Mouse (Mus musculus): ENCODE measurements around the gene Nutf2. TPM values are rescaled to one million over a fixed set of nuclear protein-coding genes. Genes with fewer than 3 reads are reported as not detected.

The Nutf2 gene
- total RNA-seq, 4 experiments from 2014 or later, result 12.8 to 36.2 (median 22.6) TPM

- peak; percentile 86 to 87 for DNase-seq (ENCODE audit: low spot score in 2 of 2)
Observed at GRCm38 (mm10) chr8:105854715-105855216, 5.6 kb upstream of the Nutf2 start, which contains the start of gene Thap11. Gene Thap11 (plus strand): TSS chr8:105855132.

GRCm38 (mm10) chr8:105855248-105856167 is 4.9 kb upstream of the Nutf2 start:
- DNase-seq (ENCODE audit: low spot score in 2 of 2), result peak; percentile 38 to 58

- no peak for DNase-seq (ENCODE audit: low spot score in 2 of 2)
Observed at GRCm38 (mm10) chr8:105856168-105856835, 4.1 kb upstream of the Nutf2 start.

- DNase-seq (ENCODE audit: low spot score in 2 of 2), result no peak
Observed at GRCm38 (mm10) chr8:105858495-105858894, 1.9 kb upstream of the Nutf2 start.

GRCm38 (mm10) chr8:105859314-105859713 is 1.1 kb upstream of the Nutf2 start:
- no peak for DNase-seq (ENCODE audit: low spot score in 2 of 2)

- no peak for DNase-seq (ENCODE audit: low spot score in 2 of 2)
Observed at GRCm38 (mm10) chr8:105861951-105862350, 1.6 kb downstream of the Nutf2 start.

- DNase-seq (ENCODE audit: low spot score in 2 of 2), result no peak
Observed at GRCm38 (mm10) chr8:105866364-105867029, 6.1 kb downstream of the Nutf2 start.

GRCm38 (mm10) chr8:105874301-105874700 is 13.9 kb downstream of the Nutf2 start:
- no peak for DNase-seq (ENCODE audit: low spot score in 2 of 2)

- peak; percentile 73 to 82 for DNase-seq (ENCODE audit: low spot score in 2 of 2)
Observed at GRCm38 (mm10) chr8:105880754-105881520, 20.6 kb downstream of the Nutf2 start, which contains the start of gene Edc4. Gene Edc4 (plus strand): TSS chr8:105880881.

- no peak for DNase-seq (ENCODE audit: low spot score in 2 of 2)
Observed at GRCm38 (mm10) chr8:105889756-105890465, 29.5 kb downstream of the Nutf2 start.

- DNase-seq (ENCODE audit: low spot score in 2 of 2), result peak; percentile 72 to 82
Observed at GRCm38 (mm10) chr8:105890870-105891269, 30.5 kb downstream of the Nutf2 start.

GRCm38 (mm10) chr8:105892432-105892831 is 32.1 kb downstream of the Nutf2 start:
- no peak for DNase-seq (ENCODE audit: low spot score in 2 of 2)

GRCm38 (mm10) chr8:105893339-105893738 is 33.0 kb downstream of the Nutf2 start, which contains the start of gene Nrn1l:
Gene Nrn1l (plus strand): TSS chr8:105893567.
- DNase-seq (ENCODE audit: low spot score in 2 of 2), result peak; percentile 81 to 85

- DNase-seq (ENCODE audit: low spot score in 2 of 2), result no peak
Observed at GRCm38 (mm10) chr8:105897801-105898480, 37.6 kb downstream of the Nutf2 start.

- peak; percentile 85 to 90 for DNase-seq (ENCODE audit: low spot score in 2 of 2)
Observed at GRCm38 (mm10) chr8:105900180-105900940, 40.0 kb downstream of the Nutf2 start, which contains the start of gene Pskh1. Gene Pskh1 (plus strand): TSS chr8:105900441.

- no peak for DNase-seq (ENCODE audit: low spot score in 2 of 2)
Observed at GRCm38 (mm10) chr8:105900941-105901616, 40.7 kb downstream of the Nutf2 start.

GRCm38 (mm10) chr8:105919390-105919789 is 59.0 kb downstream of the Nutf2 start:
- no peak for DNase-seq (ENCODE audit: low spot score in 2 of 2)

- no peak for DNase-seq (ENCODE audit: low spot score in 2 of 2)
Observed at GRCm38 (mm10) chr8:105925123-105925522, 64.7 kb downstream of the Nutf2 start.
